Mouse (Mus musculus) cerebellum, adult 9-11 months (tissue): ENCODE results near the gene Fancc.

Experiments
- DNase-seq: peaks from one replicate; pipeline ENCODE4 v3.0.0; 2022

Fancc gene

DNA sequence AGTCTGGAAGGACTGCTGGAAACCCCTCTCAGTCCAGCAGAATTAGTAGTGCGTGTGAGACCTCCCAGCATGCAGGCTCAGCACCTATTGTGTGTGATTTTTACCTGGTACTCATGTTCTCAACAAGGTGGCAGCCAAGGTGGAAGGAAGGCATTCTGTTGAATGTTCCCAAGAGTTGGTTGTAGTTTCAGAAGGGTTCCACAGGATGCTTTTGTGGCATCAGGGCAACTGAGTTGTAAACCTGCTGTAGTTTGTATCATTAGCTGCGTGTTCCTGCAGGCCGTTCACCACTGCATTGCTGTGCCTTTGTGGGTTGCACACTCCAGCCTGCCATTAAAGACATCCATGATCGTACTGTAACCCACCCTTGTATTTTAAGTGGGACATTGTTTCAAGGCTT, 238.4 kb downstream of the Fancc start:
- no peak for DNase-seq

DNA sequence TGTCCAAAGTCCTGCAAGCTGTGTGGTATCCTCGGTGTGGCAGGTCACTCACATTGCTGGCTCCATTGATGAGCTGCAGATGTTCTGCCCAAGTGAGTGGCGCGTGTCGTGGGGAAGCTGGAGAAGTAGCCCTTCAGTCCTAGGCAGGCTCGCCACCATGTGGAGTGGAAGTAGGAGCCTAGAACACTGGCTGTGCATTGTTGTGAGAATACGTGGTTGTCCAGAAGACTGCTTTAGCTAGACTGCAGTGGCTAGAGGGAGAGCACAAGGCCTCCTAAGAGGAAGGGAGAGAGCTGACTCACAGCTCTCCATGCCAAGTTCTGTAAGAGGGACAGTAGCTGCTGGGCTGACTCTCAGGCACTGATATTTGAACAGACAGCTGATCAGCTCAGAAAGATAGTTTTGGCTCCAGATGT, 238.9 kb downstream of the Fancc start:
- no peak for DNase-seq

DNA sequence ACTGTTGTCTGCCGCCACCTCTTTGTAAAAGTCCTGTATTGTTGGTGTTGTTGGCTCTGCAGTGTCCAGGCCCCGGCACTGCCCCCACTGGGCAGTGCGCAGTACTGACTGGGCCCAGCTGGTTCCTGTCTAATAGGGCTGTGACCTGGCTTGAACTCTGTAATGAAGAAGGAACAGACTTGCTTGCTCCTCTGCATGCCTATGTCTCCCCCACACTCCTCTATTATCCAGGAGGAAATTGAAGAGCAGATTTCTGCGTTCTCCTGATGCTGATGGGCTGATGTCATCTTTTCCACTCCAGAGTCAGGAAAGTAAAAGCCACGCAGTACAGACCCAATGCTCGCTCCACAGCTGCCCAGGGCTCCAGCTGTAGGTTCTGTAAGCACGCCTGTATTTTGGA, 240.3 kb downstream of the Fancc start:
- no peak for DNase-seq

DNA sequence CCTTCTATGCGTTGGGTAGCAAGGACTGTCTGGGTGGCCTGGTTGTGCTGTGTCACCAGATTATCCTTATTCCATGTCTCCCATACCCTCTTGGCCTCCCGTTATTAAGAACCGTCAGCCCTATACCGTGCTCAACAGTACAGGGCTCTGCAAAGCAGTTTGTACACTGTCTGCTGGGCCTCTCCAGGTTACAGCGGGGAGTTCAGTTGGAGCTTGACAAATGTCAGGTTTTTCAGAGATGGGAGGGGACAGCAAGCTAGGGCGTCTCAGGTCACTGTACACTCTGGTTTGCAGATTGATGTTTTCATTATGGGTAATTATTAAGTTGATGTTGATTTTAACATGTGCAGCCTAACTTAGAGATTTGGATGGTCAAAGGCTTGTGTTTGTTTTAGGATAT, 240.9 kb downstream of the Fancc start:
- no peak for DNase-seq

DNA sequence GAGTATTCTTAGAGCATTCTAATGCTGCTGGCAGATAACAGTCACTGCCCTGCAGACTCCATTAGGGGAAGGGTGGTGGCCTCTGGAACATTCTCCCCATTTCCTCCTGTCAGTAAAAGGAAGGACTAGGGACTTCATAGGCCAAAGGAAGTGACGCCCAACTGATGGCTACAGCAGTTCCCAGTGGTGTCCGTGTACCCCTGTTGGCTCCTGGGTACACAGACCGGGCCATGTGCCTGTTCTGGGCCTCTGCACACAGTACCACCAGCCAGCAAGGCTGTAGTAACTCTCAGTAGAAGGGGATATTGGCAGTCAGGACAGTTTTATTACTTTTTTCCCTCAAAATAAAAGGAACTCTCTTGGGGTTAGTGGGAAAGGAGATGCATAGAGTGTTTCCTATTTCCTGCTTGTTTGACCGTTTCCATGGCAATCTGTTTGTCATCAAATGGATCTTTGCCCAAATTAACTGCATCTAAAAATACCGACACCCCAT, 241.5 kb downstream of the Fancc start:
- no peak for DNase-seq

DNA sequence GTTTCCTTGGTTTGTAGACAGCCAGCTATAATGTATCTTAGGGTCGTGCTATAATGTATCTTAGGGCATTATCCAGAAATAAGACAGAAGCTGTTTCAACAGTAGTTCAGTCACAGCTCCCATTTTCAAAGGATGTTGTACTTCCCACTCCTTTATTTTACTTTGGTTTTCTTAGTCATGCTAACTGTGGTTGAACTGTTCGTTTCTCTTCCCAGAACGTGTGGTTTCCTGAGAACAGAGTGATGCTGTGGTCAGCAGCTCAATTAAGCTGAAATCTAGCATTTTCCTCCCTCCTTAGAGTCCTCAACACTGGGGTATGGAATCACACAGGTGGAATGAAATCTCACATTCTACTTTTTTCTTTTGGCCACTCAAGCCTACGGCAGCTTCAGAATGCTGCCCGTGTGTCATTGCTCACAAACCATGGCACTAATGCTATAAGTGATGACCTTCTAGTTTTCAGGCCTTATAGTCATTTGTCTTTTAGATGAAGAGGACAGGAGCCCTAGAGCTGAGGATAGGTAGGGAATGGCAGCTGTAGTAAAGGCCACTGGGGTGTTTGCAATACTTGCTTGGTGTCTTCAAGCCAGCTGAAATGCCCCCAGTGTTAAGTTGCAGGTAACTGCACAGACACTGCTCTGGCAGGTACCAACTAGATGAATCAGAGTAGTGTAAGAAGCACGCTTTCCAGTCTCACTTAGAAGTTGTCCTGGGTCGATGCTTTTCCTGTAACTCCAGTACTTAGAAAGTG, 243.0 kb downstream of the Fancc start:
- no peak for DNase-seq

DNA sequence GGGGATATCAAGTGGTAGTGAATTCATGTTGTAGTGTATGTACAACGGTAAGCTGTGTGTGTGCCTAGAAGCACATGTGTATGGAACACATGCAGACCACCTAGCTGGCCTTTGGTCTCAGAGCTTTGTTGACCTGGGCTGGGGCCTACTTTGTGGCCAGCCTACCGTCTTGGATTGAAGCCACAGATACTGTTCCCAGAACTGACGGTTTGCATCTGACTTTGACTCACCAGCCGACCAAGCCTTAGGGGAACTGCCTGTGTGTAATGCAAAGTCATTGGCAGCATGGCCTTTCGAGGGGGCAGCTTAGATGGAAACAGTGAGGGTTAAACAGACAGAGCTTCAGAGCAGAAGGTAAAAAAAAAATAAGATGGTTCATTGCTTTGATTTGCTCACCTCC, 243.9 kb downstream of the Fancc start:
- no peak for DNase-seq

DNA sequence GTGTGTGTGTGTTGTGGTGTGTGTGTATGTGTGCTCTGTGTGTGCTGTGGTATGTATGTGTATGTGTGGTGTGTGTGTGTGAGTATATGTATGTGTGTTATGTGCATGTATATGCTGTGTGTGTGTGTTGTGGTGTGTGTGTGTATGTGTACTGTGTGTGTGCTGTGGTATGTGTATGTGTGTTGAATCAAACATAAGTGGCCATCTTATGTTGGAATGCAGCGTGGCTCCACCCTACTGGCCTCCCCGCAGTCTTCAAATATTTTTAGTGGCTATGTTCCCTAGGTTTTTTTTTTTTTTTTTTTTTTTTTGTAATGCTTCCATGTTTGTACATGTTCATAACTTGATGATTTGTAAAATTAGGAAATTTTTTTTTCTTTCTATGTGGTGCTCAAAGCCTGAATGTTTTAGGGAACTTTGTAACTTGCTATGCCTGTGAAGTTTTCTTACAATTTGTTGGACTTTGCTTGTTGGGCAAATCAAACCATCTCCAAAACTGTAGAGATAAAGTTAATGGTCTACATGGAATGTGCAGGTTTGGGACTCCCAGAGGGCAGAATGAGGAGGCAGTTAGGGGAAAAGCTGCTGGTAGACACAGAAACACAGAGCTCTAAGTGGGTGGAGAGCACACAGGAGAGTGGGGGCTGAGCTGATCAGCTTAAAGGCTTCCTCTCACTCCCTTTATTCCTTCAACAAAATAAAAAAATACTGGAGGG, 244.6 kb downstream of the Fancc start:
- DNase-seq = no peak

DNA sequence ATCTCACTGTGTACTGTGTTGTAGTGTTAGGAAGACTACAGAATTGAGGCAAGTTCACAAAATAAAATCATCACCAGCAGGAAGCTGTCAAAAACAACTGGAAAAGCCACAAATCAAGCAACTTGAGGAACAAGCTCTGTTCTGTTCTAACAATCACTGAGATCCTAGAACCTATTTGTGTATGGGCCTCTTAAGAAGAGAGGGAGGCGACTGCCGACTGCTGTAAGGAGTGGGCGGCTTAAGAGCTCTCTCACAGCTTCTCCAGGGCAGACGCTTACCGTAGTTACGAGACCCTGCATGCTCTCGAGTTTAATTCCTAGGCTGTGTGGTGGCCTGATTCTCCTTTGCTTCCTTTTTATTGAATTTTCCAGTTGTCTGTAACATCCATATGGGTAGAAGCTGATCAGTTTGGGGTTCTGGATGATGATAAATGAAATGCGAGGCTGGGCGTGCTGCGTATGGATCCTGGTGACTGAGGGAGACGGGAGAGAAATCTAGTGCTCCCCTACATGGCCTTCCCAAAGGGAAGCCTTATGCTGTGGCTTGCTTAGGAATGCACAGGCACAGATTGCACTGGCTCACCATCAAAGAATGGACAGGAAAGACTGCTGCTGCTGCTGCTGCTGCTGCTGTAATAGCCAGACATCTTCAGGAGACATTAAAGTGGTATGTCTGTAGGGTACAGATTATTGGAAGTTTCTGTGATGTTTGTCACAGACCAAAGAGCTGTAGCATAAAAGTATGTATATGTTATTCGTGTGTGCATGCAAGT, 245.8 kb downstream of the Fancc start:
- DNase-seq = no peak

DNA sequence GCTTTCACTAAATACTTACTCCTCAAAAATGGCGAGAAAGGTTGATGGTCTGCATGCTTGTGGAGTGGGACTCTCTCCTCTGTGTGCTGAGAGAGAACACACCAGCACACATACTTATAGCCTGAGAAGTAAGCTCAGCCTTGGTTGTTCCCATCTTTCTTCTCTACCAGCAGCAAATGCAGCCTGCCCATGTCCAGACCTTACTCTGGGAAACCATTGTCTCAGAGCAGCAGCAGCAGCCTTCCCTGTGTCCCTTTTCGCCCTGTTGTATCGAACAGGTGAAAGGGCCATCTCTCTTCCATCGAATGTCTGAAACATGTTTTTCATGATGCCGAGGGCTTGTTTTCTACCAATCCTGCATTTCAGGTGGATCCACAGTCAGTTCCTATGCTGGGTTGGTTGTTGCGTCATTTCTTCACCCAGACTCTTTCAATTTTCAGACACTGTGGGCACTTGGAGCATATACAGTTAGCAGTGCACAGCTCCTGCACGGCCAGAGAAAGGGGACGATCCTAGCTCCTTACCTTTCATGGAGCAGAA, 246.6 kb downstream of the Fancc start:
- DNase-seq = no peak

DNA sequence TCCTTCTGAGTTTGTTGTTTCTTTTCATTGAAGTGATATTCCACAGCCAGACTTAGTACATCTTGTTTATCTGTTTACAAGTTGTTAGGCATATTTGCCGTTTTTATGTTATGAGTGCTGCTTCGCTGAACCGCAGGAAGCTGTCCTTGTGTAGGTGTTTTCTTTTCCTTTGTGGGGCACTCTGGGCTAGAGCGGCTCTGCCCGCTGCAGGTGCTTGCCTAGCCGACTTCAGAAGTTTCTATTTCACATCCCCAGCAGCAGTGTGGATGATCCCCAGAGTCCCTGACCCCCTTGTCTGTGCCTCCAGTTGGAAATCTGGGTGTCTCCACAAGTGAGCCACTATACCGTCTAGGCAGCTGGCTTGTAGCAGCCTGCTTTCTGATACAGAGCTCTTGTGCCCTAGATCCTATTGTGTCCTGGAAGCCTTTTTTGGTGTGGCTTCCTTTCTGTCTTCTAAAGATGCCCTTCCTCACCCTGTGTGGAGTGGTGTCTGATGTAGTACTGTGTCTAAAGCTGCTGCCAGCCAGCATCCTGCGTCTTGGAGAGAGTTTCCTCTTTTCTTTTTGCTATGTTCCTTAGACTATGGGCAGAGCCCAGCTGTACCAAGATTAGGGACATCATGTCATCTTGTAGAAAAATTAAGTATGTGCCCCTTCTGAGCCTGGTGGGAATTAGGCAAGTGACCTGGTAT, 247.2 kb downstream of the Fancc start:
- no peak for DNase-seq

DNA sequence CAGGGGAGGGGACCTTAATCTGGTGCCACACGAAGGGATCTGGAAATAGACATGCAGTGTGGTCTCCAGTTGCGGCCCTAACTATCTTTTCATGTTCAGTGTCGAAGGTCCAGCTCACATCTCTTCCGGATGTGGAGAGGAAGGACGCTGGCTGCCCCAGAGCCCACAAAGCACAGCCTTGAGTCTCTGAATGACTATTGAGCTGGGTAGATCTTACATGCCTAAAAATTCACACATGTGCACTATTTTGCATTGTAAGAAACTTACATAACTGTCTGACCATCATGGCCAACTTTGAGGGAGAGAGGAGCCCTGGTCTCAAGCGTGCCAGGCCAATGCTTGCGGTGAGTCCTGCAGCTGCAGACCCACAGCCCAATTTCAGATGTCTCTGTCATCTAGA, 247.9 kb downstream of the Fancc start:
- no peak for DNase-seq

DNA sequence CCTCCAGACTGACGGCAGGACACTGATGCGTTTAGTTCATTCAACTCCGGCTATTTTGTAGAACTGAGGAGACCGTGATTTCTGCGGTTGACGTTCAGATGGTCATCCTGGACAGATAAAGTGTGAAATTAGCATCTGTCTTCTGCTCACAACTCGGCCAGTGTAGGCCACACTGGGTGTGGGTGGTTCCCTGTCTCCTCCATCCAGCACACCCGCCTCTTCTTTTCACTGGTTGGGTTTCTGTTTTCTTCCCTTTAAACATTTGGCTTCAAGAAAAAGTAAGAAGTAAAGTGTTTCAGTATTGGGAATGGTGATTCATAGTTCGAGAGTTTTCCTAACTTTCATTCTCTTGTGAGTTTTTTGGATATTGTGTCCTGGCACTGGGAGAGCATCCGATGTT, 248.8 kb downstream of the Fancc start:
- no peak for DNase-seq

DNA sequence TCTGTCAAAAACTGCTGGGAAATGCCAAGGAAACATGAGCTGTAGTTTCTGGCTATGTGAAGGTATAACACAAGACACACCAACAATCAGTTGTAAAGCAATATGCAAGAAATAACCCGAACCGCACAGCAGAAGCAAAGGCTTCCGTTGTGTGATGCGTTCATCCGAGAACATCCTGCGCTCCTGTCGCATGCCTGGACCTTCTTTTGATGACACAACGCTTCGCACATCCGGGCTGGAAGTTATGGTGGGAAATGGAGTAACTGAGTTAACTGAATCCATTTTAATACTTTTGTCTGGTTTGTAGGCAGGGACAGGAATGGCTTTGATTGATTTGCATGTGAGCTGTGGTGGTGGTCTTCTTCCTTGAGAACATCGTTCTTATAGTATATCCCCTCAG, 249.4 kb downstream of the Fancc start:
- no peak for DNase-seq

DNA sequence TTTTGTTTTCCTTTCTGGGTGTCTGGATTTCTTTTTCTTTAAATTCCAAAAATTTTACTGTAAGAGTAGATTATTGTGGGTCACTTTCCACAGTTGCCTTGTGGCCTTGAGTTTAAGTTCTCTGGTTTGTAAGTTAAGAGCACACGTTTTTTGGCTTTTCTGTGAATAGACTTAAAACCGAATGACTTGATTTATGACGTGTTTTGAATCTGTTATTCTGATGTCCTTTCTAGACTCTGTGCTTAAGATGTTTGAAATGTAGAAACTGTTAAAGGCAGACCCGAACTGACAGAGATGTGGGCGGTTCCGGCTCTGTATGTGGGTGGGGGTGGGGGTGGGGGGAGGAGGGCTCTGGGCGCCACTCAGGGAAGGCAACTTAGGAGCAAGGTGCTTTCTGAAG, 250.0 kb downstream of the Fancc start:
- DNase-seq = no peak

DNA sequence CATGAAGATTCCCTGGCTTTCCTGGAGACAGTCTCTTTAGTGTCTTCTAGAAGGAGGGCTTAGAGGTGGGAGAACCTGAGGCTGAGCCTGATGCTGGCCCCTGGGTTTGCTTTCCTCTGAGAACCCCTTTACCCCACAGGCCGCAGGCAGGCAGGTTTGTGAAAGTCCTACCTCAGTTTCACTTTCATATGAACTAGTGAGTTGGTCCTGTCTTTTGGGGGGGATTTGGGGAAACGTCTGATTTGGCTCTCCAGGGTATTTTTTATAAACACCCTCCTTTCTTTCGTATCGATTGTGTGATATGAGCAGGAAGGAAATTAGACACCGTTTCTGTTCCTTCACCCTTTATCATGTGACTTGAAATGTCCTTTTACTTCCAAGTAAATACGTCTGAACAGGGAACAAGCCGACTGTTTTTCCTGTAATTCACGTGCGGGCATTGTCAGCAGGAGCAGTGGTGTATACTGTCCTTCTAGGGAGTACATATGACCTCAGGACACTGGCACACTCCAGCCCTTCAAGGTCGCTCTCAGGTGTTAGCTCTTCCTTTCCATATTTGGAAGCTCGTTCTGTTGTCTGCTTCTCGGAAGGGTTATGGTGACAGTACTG, 250.6 kb downstream of the Fancc start:
- no peak for DNase-seq

DNA sequence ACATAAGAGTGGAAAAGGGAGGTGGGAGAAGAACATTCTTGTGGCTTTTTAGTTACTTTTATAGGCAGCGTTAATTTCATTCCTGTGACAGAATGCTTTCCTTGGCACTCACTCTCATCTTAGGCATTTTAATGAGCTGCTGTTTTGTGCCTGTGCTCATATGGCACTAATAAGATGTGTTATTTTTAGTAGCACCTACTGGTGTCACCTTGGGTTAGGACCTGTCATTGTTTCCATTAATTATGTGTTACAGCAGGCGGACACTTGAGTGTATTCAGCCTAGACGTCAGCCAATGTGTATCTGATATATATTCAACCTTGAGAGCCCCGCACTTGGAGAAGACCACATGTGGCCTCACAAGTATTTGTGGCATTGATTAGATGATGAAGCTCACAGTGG, 251.3 kb downstream of the Fancc start:
- no peak for DNase-seq

DNA sequence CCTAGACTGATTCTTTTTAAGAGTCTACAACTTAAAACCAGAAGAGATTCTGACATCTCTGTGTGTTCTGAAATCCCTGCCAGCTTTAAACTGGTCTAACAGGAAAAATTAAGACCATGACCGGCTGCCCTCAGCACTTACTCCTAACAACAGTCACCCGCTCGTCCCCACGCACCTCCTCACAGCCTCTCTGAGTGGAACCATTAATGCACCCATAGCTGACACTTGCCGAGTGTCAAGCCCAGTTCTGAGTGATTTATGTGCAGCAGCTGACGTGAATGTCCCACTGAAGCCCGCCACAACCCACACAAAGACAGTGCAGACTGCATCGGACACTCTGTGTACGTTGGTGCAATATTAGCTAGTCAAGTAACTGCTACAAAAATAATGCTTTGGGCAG, 251.9 kb downstream of the Fancc start:
- DNase-seq = no peak

DNA sequence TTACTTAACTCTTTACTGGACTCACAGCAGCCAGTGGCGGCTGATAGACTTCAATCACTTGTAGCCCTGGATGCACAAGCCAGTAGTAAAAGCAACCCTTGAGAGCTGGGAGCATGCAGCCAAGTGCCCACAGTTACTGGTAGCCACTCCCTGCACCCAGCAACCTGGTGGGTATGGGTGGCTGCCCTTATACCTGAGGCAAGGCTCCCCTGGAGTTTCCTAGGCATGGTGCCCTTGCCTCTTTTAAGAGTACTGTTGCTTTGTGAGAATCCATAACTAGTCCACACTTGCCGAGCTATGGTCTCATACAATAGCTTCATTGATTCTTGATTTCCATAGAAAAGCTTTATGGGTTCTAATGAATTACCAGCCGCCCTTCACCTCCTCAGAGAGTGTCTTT, 252.7 kb downstream of the Fancc start:
- no peak for DNase-seq

DNA sequence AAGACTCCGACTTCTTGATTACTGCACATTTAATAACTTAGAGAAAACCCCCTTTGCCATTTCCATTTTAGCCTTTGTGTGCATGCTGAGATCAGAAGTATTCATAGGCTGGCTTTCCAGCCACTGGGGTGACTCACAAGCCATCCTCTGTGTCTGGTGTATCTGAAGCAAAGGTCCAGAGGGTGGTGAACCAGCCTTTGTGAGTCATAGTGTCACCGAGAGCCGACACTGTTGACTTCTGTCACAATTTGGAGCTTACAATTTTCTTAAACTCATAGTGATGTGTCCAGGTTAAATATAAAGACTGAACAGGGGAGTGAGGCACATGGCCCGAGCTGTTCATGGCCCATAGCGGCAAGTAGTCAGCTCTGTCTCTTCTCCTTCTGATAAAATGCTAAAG, 253.5 kb downstream of the Fancc start:
- no peak for DNase-seq

DNA sequence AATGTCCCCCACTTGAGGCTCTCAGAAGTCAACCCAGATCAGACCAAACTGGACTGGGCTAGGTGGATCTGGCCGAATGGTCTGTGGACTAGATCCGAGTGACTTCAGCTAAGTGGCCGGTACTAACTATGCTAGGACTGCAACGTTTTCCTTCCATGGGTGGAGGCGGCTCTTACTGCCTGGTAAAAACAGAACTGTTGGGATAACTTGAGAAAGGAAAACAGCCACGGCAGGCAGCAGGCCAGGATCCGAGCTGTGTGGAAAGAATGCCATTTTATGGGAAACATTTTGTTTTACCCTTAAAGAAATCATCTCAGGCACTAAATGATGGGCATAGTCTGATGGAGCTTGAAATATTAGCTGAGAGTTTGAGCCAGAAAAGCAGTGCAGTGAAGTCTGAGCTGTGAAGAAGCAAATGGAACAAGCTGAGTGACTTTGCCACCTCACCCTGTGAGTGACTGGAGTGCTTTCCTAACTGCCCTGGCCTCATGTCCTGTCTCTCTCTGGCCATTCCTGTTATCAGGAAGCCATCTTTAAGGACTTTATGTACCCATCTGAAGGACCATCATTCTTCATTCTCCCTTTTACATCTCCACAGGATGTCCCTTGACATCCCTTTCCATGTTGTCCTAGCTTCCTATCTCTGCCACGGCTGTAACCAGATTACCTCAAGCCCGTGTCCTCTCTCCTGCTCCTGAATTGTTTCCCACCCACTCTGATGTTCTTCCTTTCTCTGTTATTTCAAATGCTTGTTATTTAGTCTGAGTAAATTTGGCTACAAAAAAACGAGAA, 254.5 kb downstream of the Fancc start:
- DNase-seq = no peak

DNA sequence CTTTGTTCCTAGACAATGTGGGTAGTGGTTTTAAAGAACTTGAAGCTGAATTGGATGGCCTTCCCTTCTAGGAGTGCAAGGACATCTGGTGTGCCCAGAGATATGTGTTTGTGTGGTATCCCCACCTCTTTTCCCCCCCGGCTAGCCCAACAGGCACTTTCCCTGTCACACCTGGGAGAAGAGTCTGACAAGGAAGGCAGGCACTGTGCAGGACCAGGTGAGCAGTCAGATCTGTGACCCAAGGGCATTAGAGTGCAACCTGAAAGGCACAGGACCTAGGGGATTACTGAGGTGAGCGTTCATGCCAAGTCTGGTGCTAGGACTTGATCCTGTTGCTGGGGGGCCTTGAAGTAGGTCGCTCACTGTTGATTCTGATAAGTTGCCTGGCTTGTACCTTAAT, 255.4 kb downstream of the Fancc start:
- no peak for DNase-seq
